Comparison of ENCODE assay signal across 12 mouse cellular contexts in the genomic region with DNA sequence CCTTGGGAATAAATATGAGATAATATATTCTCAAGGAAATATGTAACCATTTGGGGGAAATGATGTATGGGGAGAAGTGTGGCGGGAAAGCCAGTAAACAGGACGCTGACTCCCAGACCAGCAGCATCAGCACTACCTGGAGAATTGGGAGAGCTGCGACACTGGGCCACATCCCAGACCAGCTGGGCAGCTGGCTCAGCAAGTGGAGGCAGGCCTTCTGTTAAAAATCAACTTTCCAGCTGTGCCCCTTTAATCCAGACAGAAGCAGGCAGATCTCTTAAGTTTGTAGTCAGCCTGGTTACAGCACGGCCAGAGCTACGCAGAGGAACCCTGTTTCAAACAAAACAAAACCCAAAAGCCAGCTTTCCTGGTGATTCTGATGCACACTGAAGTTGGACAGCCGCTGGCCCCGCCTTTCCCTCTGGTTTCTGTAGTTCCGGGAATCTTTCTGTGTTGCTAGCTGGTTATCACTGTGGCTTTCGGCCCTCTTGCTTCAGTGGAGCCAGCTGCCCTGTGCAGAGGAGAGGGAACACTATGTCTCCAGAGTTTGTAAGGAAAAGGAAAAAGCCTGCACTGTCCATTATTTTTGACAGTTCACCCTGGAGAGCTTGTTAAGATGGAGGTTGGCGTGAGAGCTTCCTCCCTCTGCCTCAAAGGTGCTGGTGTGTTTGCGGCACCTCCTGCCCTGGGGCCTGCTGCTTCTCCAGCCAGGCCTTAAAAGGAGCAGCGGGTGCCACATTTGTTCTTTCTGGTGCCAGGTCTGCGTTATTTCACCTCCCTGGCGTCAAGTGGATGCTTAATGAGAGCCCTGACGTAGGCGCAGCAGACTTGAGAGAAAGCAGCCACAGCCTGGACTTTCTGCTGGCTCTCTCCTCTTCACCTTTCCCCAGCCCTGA. TPM values are rescaled to one million over a fixed set of nuclear protein-coding genes. Genes with fewer than 3 reads are reported as not detected.
DNase-seq lines count a peak whose midpoint lies in the region; ATAC-seq and TF ChIP-seq lines count a peak whose summit lies in the region.
"Had no signal": no experiment of that assay in that cellular context is flagged by ENCODE, and none has a peak within 500 bp of the region (broad histone marks: within the 10 kb centered on the region; RNA-seq: fewer than 3 reads in every experiment).

No protein-coding gene starts in this region.

- DNase-seq in heart, postnatal 4 days: peak; percentile 50
- peak; percentile 53 for DNase-seq in lung, postnatal 25 days (ENCODE audit: low spot score)
- DNase-seq in neural tube, embryonic 10.5 days (ENCODE audit: extremely low spot score, low spot score): no peak
- no peak for DNase-seq in frontal cortex, postnatal 36 days (ENCODE audit: low spot score in 2 of 2)
- DNase-seq in layer of hippocampus, adult 11-12 months (ENCODE audit: low spot score): no peak
- DNase-seq: adrenal gland, adult 2 months; thymus, postnatal 25 days had no signal

- TF ChIP-seq POLR2A in embryonic fibroblast, embryonic 13.5 days (IDR thresholded peaks at IDR 0.05; ENCODE audit: low read depth, low read length): peak; percentile 5; the same call in 1 of the 2 replicates

- no peak overlapping the region for H3K9ac ChIP-seq in kidney, embryonic 15.5 days
- no peak overlapping the region for H3K9ac ChIP-seq in kidney, embryonic 16.5 days (replicated peaks; ENCODE audit: low read length)

- H3K27ac ChIP-seq in kidney, embryonic 15.5 days: 0 out of 2 replicates have a peak overlapping the region, but pooled peaks have one; percentile 24
- no peak overlapping the region for H3K27ac ChIP-seq in kidney, embryonic 16.5 days (ENCODE audit: low read length)
- no peak overlapping the region for H3K27ac ChIP-seq in embryonic fibroblast, embryonic 13.5 days (ENCODE audit: insufficient read depth, low read length)

- peaks cover 21% of the 10 kb centered on the region for H3K4me1 ChIP-seq in kidney, embryonic 15.5 days
- peaks cover 8% of the 10 kb centered on the region; the same call in 1 of the 2 replicates for H3K4me1 ChIP-seq in kidney, embryonic 16.5 days (ENCODE audit: insufficient read depth, low read length)
- H3K4me1 ChIP-seq in embryonic fibroblast, embryonic 13.5 days (ENCODE audit: control insufficient read depth, insufficient read depth, low read length): peaks cover 12% of the 10 kb centered on the region

- ATAC-seq in kidney, embryonic 15.5 days (replicated peaks; ENCODE audit: low FRiP score): no peak
- no peak for ATAC-seq in kidney, embryonic 16.5 days (ENCODE audit: low FRiP score, low TSS enrichment)

- H3K4me3 ChIP-seq in kidney, embryonic 15.5 days (replicated peaks): no peak overlapping the region
- no peak overlapping the region for H3K4me3 ChIP-seq in kidney, embryonic 16.5 days (ENCODE audit: low read length)
- H3K4me3 ChIP-seq in embryonic fibroblast, embryonic 13.5 days (ENCODE audit: insufficient read depth, low read length): no peak overlapping the region

- peaks cover 17% of the 10 kb centered on the region; the same call in 1 of the 2 replicates for H3K36me3 ChIP-seq in kidney, embryonic 15.5 days
- no peaks in the 10 kb centered on the region for H3K36me3 ChIP-seq in kidney, embryonic 16.5 days (ENCODE audit: insufficient read depth, low read length)

- WGBS in kidney, embryonic 15.5 days: 62% methylated on average over 16 of the region's 16 CpGs
- WGBS in kidney, embryonic 16.5 days: 62% methylated on average over 16 of the region's 16 CpGs

- H3K4me2 ChIP-seq in kidney, embryonic 15.5 days: no peak overlapping the region
- H3K4me2 ChIP-seq in kidney, embryonic 16.5 days (replicated peaks; ENCODE audit: low read depth, low read length): no peak overlapping the region

- H3K27me3 ChIP-seq in kidney, embryonic 15.5 days: peaks cover 9% of the 10 kb centered on the region; the same call in 1 of the 2 replicates
- no peaks in the 10 kb centered on the region for H3K27me3 ChIP-seq in kidney, embryonic 16.5 days (ENCODE audit: insufficient read depth, low read length)

- H3K9me3 ChIP-seq in kidney, embryonic 15.5 days (replicated peaks): no peaks in the 10 kb centered on the region
- no peaks in the 10 kb centered on the region for H3K9me3 ChIP-seq in kidney, embryonic 16.5 days (ENCODE audit: low read length)

- no peak for TF ChIP-seq CTCF in embryonic fibroblast, embryonic 13.5 days (IDR thresholded peaks at IDR 0.05; ENCODE audit: borderline replicate concordance, insufficient read depth, low read length)

RNA-seq across cellular contexts. Expression of gene Inafm2, which starts 6.6 kb away (rescaled TPM):
- polyA plus RNA-seq in kidney, embryonic 15.5 days (2015; fragmentation: Nextera tagmentation; extraction: Ambion mirVana): 14.0 and 15.6 TPM in 2 replicates
- polyA plus RNA-seq in kidney, embryonic 16.5 days (2015; fragmentation: Nextera tagmentation; extraction: Ambion mirVana): 15.2 and 16.3 TPM in 2 replicates
- 17.3 and 19.0 TPM in 2 replicates for polyA plus RNA-seq in embryonic fibroblast, embryonic 13.5 days (2011; ENCODE audit: insufficient read length, low read depth, missing spikeins)
- 10 to 100 TPM; 33.9 to 34.9 TPM for total RNA-seq in heart, postnatal 4 days (2021)

RNA-seq across cellular contexts. Expression of gene Ccdc9b, which starts 10.3 kb away (rescaled TPM):
- polyA plus RNA-seq in kidney, embryonic 15.5 days (2015; fragmentation: Nextera tagmentation; extraction: Ambion mirVana): 1.0 and 1.2 TPM in 2 replicates
- 1.3 and 1.4 TPM in 2 replicates for polyA plus RNA-seq in kidney, embryonic 16.5 days (2015; fragmentation: Nextera tagmentation; extraction: Ambion mirVana)
- 17.9 and 27.9 TPM in 2 replicates for polyA plus RNA-seq in embryonic fibroblast, embryonic 13.5 days (2011; ENCODE audit: insufficient read length, low read depth, missing spikeins)
- 1 to 10 TPM; 6.6 to 7.4 TPM for total RNA-seq in heart, postnatal 4 days (2021)

RNA-seq across cellular contexts. Expression of gene Phgr1, which starts 20.4 kb away (rescaled TPM):
- 1.1 TPM in 1 of 2 replicates, not detected in the other for polyA plus RNA-seq in kidney, embryonic 15.5 days (2015; fragmentation: Nextera tagmentation; extraction: Ambion mirVana)
- not detected in 2 replicates for polyA plus RNA-seq in kidney, embryonic 16.5 days (2015; fragmentation: Nextera tagmentation; extraction: Ambion mirVana)
- not detected in 2 replicates for polyA plus RNA-seq in embryonic fibroblast, embryonic 13.5 days (2011; ENCODE audit: insufficient read length, low read depth, missing spikeins)
- total RNA-seq in heart, postnatal 4 days (2021): not detected
- total RNA-seq: adrenal gland, adult 2 months; gastrocnemius, adult 8-10 months had no signal
- polyA plus RNA-seq: adrenal gland, adult 2 months; cortical plate, adult 2 months had no signal

RNA-seq across cellular contexts. Expression of gene Plcb2, which starts 23.9 kb away (rescaled TPM):
- 1.5 and 1.9 TPM in 2 replicates for polyA plus RNA-seq in kidney, embryonic 15.5 days (2015; fragmentation: Nextera tagmentation; extraction: Ambion mirVana)
- polyA plus RNA-seq in kidney, embryonic 16.5 days (2015; fragmentation: Nextera tagmentation; extraction: Ambion mirVana): 1.4 and 1.7 TPM in 2 replicates
- 0.49 TPM in 1 of 2 replicates, not detected in the other for polyA plus RNA-seq in embryonic fibroblast, embryonic 13.5 days (2011; ENCODE audit: insufficient read length, low read depth, missing spikeins)
- 1 to 10 TPM; 1.3 to 1.7 TPM for total RNA-seq in heart, postnatal 4 days (2021)

RNA-seq across cellular contexts. Expression of gene Disp2, which starts 27.4 kb away (rescaled TPM):
- 0.40 and 2.1 TPM in 2 replicates for polyA plus RNA-seq in kidney, embryonic 15.5 days (2015; fragmentation: Nextera tagmentation; extraction: Ambion mirVana)
- 0.46 and 0.81 TPM in 2 replicates for polyA plus RNA-seq in kidney, embryonic 16.5 days (2015; fragmentation: Nextera tagmentation; extraction: Ambion mirVana)
- 0.07 and 0.11 TPM in 2 replicates for polyA plus RNA-seq in embryonic fibroblast, embryonic 13.5 days (2011; ENCODE audit: insufficient read length, low read depth, missing spikeins)
- under 1 TPM; 0.07 to 0.10 TPM for total RNA-seq in heart, postnatal 4 days (2021)

Comparison
In these comparisons a context has a peak if more than half of its experiments do, and no peak if none do; other contexts are left out.
1. DNase-seq: peak in heart, postnatal 4 days (single experiment) and lung, postnatal 25 days (single experiment); none in neural tube, embryonic 10.5 days (single experiment), frontal cortex, postnatal 36 days (0 of 2) and layer of hippocampus, adult 11-12 months (single experiment).